Mouse (Mus musculus): ENCODE measurements around the gene Sugt1. TPM values are rescaled to one million over a fixed set of nuclear protein-coding genes. Genes with fewer than 3 reads are reported as not detected.

Gene Sugt1
- 3.7 and 11.1 TPM in 2 replicates for polyA plus RNA-seq (2012; rRNA removed; ENCODE audit: low replicate concordance)

GRCm38 (mm10) chr14:79587139-79587851 is at the start of gene Sugt1:
Sugt1 (plus strand) TSS chr14:79587691.

GRCm38 (mm10) chr14:79662001-79662400 is 74.5 kb downstream of the Sugt1 start, which contains the start of gene Cnmd:
Cnmd (minus strand) TSS chr14:79662170.

Other genes starting within 250 kb of the Sugt1 start
- 1.0 and 2.4 TPM in 2 replicates for gene Naa16, start 196.9 kb upstream of the Sugt1 start, polyA plus RNA-seq (2012; rRNA removed; ENCODE audit: low replicate concordance)
- 1.2 and 3.4 TPM in 2 replicates for gene Mtrf1, start 189.9 kb upstream of the Sugt1 start, polyA plus RNA-seq (2012; rRNA removed; ENCODE audit: low replicate concordance)
- 4.0 and 6.0 TPM in 2 replicates for gene Kbtbd7, start 161.2 kb upstream of the Sugt1 start, polyA plus RNA-seq (2012; rRNA removed; ENCODE audit: low replicate concordance)
- 0.20 and 0.72 TPM in 2 replicates for gene Kbtbd6, start 135.9 kb upstream of the Sugt1 start, polyA plus RNA-seq (2012; rRNA removed; ENCODE audit: low replicate concordance)
- 19.1 and 27.8 TPM in 2 replicates for gene Elf1, start 106.5 kb upstream of the Sugt1 start, polyA plus RNA-seq (2012; rRNA removed; ENCODE audit: low replicate concordance)
- 4.0 and 4.7 TPM in 2 replicates for gene Wbp4, start 106.2 kb upstream of the Sugt1 start, polyA plus RNA-seq (2012; rRNA removed; ENCODE audit: low replicate concordance)
- gene Cnmd, start 74.5 kb downstream of the Sugt1 start, polyA plus RNA-seq (2012; rRNA removed; ENCODE audit: low replicate concordance): 0.84 and 0.86 TPM in 2 replicates
- 0.03 TPM in 1 of 2 replicates, not detected in the other for gene Pcdh8, start 183.6 kb downstream of the Sugt1 start, polyA plus RNA-seq (2012; rRNA removed; ENCODE audit: low replicate concordance)